Mouse (Mus musculus) gastrocnemius, postnatal 14 days (tissue): ENCODE data around the gene Ctnna2. TPM values are rescaled to one million over a fixed set of nuclear protein-coding genes. Genes with fewer than 3 reads are reported as not detected.
A peak's percentile ranks its signal among the peaks of the same experiment; 100 is the strongest.

ENCODE experiments used
- DNase-seq: peaks from one replicate; pipeline ENCODE4 v3.0.0; 2021; ENCODE audit warnings: mixed read lengths
- intact Hi-C: fragments of 180-260 bp; cut with DNase I; formaldehyde crosslinking; loops from one replicate; pipeline ENCODE4 v1.15.1; 2025; ENCODE audit warnings: low total_unique reads
- long read RNA-seq, 2 experiments: library from polyadenylated mRNA; stranded (forward); transcript quantifications; one replicate each; pipeline ENCODE4 v2.0.0; 2021
- total RNA-seq, 2 experiments: library from RNA; stranded (reverse); gene quantifications; 2 replicates each; pipeline ENCODE4 v1.2.3; 2021

Gene Ctnna2
- total RNA-seq, result under 1 TPM; 0.10 to 0.22 TPM
- long read RNA-seq, experiment 1, result 0 reads
- long read RNA-seq, experiment 2, result 0 reads

- intact Hi-C loops, result no loop called here
- DNase-seq, result peak; percentile 60
Measured at GRCm38 (mm10) chr6:77979241-77979961, at the start of gene Ctnna2. Ctnna2 (minus strand) TSS chr6:77979699.

GRCm38 (mm10) chr6:77980137-77981052 lies 896 bp upstream of the Ctnna2 start:
- intact Hi-C loops, result no loop called here
- no peak for DNase-seq

GRCm38 (mm10) chr6:77978476-77979240 lies 841 bp downstream of the Ctnna2 start:
- intact Hi-C loops, result no loop called here
- DNase-seq, result no peak

- DNase-seq, result no peak
- intact Hi-C loops, result no loop called here
Measured at GRCm38 (mm10) chr6:77970545-77971242, 8.8 kb downstream of the Ctnna2 start.

GRCm38 (mm10) chr6:77969774-77970173 lies 9.7 kb downstream of the Ctnna2 start:
- intact Hi-C loops, result no loop called here
- DNase-seq, result no peak

GRCm38 (mm10) chr6:77962011-77962410 lies 17.5 kb downstream of the Ctnna2 start:
- no peak for DNase-seq
- intact Hi-C loops, result no loop called here

GRCm38 (mm10) chr6:77951276-77951675 lies 28.2 kb downstream of the Ctnna2 start:
- intact Hi-C loops, result no loop called here
- no peak for DNase-seq

- intact Hi-C loops, result no loop called here
Measured at GRCm38 (mm10) chr6:77950690-77951089, 28.8 kb downstream of the Ctnna2 start.

GRCm38 (mm10) chr6:77929375-77929774 lies 50.1 kb downstream of the Ctnna2 start:
- intact Hi-C loops, result no loop called here
- no peak for DNase-seq

More at GRCm38 (mm10) chr6:77950690-77951089, 28.8 kb downstream of the Ctnna2 start:
- DNase-seq, result no peak

- intact Hi-C loops, result no loop called here
- no peak for DNase-seq
Measured at GRCm38 (mm10) chr6:77873150-77873549, 106.3 kb downstream of the Ctnna2 start.

GRCm38 (mm10) chr6:77869313-77869712 lies 110.2 kb downstream of the Ctnna2 start:
- intact Hi-C loops, result no loop called here
- no peak for DNase-seq

GRCm38 (mm10) chr6:77868119-77868518 lies 111.4 kb downstream of the Ctnna2 start:
- intact Hi-C loops, result no loop called here
- DNase-seq, result no peak

GRCm38 (mm10) chr6:77863379-77863778 lies 116.1 kb downstream of the Ctnna2 start:
- DNase-seq, result no peak
- intact Hi-C loops, result no loop called here

GRCm38 (mm10) chr6:77862781-77863180 lies 116.7 kb downstream of the Ctnna2 start:
- no peak for DNase-seq
- intact Hi-C loops, result no loop called here

GRCm38 (mm10) chr6:77849438-77849837 lies 130.1 kb downstream of the Ctnna2 start:
- intact Hi-C loops, result no loop called here
- no peak for DNase-seq

GRCm38 (mm10) chr6:77848796-77849195 lies 130.7 kb downstream of the Ctnna2 start:
- intact Hi-C loops, result no loop called here
- DNase-seq, result no peak

- intact Hi-C loops, result no loop called here
- no peak for DNase-seq
Measured at GRCm38 (mm10) chr6:77847651-77848050, 131.8 kb downstream of the Ctnna2 start.

GRCm38 (mm10) chr6:77839076-77839475 lies 140.4 kb downstream of the Ctnna2 start:
- intact Hi-C loops, result no loop called here

GRCm38 (mm10) chr6:77838653-77839052 lies 140.8 kb downstream of the Ctnna2 start:
- intact Hi-C loops, result no loop called here
- no peak for DNase-seq

More at GRCm38 (mm10) chr6:77839076-77839475, 140.4 kb downstream of the Ctnna2 start:
- no peak for DNase-seq
